Mouse (Mus musculus): ENCODE measurements around the gene Ttll11.

Gene Ttll11

DNA sequence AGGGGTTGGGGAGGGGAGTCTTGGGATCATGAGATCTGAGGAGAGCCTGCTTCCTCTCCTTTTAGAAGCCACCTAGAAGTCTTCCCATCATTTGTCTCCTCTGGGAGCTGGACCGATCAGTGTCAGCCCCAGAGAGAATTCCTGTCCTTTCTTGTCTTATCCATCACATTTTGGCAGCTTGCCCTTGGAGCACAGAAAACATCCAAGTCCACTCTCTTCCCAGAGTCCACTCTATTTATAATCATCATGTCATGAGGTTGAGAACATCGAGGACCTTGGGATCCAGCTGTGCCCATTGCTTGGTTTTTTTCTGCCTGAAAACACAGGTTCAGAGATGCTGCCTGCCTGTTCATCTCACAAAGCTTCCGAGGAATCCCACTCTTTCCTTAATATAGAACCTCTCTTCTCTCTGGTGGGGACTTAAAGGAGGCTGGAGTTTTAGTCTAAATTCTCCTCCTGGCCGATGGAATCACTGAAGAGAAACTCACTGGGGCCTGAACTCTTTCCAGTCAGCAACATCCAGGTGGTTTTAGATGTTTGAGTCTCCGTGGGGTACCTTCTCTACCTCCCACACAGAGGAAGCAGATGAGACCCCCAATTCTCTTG is 163.6 kb downstream of the Ttll11 start:
- no peak for DNase-seq

DNA sequence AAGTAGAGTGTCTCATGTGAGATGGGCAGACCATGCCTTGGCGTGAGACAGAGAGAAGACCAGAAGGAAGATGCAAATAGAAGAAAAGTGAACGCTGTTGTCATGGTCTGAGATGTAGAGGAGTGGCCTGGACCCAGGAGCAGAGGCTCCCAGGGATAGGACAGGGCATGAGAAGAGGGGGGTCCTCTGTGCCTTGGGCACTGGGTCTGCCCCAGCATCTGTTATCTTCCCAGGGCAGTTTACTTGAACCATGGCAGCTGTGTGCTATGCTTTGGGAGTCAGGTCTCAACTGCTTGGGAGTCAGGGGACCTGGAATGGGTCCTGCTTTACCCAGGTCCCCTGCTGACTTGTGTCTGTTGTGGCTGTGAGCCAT is 167.2 kb downstream of the Ttll11 start:
- no peak for DNase-seq

DNA sequence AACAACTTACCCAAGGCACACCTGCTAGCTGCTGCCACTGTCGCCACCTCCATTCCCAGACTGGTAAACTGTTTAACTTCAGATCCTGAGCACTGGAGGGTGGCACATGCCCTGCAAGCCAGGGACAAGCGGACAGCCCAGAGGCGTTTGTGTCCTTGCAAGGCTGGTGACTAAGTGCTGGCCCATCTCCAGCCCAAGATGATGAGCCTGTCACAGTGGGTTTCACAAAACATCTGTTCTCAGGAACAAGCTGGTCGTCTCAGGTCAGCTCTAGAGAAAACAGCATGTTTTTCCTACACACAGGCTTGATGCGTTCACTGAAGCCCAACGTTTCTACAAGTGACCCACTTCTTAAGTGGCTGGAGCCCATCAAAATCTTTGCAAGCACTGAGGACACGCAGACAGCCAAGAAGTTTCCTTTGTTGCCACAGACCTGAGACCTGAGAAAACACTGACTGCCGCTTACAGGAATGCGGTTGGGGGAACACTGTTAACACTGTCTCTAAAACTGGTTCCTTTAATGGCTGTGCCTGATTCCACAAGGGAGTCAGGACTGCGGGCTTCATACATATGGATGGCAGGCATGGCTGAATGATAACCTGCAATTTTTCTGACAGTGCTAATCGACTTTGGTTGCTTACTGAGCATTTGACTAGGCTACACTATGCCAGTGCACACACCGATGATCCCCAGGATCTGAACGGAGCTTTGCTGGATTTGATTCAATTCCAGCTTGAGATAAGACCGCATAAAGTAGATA is 167.7 kb downstream of the Ttll11 start:
- DNase-seq: no peak

DNA sequence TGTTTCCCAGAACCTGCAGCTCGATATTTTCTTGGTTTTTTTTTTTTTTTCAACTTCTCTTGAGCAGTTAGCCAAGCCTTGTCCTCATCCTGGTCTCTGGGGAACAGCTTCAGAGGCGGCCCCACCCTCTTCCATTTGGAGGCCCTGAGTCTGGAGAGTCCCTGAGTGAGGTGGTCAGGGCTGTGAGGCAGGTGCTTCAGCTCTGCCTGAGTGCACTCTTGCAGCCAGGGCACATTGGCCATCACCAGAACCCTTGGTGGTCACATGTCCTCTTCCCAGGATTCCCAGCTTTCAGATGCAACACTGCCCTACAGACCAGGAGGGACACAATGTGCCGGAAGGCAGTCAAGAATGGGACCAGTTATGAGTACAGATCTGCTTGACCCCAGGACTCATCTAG is 169.7 kb downstream of the Ttll11 start:
- no peak for DNase-seq

DNA sequence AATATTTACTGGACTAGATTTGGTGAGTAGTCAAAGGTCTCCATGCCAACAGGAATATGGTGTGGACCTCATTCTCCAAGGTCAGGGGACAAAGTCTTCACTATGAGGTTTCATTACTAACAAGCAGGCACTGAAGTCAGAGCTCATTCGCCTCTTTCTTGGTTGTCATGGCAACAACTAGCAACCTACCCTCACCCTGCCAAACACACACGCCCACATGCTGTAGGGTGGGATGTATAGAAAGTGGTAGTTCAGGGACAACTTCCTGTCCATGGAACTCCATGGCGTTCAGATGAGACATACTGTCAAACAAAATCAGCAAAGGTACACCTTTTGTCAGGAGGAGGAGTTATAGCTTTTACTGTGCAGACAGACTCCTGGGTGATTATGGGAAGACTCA is 170.6 kb downstream of the Ttll11 start:
- DNase-seq: no peak

DNA sequence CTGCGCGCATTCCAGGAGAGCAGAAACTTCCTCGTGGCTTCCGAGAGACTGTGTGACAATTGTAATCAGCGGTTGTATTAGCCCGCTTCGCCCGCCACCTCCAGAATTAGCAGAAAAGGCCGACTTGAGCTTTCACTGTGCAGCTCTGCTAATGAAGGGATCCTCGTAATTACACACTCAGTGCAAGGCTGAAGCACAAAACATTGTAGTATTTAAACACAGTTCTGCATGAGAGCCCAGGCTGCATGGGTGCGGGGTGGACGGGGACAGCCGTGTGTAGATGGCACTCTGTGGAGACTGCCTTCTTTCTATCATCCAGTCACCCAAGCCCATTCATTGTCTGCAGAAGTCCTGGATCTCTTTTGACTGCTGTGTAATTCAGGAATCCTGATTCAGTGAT is 173.8 kb downstream of the Ttll11 start:
- no peak for DNase-seq

DNA sequence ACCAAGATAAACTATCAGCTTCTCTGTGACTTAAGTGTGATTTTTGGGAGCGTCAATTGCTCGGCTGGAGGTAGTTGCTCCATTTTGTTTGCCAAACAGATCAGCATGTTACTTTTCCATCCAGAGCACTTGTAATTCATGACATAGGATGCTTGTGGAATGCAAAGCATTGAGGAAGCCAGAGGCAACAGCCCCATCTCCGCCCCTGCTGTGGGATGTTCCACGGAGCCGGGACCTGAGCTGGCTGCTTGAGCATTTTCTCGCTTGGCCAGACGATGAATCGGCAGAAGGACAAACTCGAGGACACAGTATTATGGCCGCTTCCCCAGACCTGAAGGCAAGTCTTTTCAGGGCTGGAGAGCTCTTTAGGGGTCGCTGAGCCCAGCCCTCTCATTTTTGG is 176.6 kb downstream of the Ttll11 start:
- DNase-seq: no peak

DNA sequence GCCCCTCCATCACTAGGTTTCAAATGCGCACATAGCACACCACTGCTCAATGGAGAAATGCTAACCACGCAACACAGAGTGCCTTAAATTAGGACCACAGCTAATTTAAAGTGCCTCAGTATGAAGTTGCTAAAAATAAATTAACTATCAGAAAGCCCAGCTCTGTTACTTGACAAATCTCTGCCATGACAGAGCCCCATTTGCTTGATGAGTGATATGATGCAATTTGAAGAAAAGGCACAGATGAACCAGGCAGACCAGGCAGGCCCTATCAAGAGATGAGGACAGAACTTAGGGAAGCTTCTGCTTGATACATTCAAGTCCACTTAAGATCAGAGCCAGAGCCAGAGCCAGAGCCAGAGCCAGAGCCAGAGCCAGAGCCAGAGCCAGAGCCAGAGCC is 178.0 kb downstream of the Ttll11 start:
- DNase-seq: no peak

DNA sequence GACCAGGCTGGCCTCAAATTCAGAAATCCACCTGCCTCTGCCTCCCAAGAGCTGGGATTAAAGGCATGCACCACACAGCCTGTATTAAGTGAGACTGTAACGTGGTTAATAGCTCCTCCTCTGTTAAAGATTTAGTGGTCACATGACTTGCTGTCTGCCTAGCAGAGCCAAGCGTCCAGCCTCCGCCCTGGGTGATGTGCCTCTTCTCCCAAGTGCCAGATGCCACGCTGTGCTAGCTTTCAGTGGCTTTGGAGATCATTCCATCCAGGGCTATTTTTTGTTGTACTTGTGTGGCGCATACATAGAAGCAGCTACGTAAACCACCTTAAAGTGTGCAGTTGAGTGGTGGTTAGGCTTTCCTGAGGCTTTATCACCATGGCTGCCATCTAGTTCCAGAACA is 180.6 kb downstream of the Ttll11 start:
- DNase-seq: no peak

DNA sequence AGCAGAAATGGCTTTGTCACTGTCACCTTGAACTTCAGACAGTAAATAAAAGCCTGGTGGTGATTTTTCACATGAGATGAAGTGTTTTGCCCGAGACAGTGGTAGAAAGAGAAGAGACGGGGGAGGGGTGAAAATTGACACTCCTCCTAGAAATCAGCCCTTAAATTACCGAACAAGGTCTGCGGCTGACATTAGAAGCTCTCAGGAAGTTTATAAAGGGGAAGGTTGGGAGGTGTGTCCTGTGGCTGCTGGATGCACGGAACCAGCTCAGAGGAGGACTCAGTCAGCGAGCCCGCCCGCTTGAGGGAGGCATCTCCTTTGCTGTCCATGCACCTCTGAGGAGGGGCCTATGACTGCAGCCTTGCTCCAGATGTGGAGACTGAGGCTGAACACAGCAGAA is 181.7 kb downstream of the Ttll11 start:
- no peak for DNase-seq

DNA sequence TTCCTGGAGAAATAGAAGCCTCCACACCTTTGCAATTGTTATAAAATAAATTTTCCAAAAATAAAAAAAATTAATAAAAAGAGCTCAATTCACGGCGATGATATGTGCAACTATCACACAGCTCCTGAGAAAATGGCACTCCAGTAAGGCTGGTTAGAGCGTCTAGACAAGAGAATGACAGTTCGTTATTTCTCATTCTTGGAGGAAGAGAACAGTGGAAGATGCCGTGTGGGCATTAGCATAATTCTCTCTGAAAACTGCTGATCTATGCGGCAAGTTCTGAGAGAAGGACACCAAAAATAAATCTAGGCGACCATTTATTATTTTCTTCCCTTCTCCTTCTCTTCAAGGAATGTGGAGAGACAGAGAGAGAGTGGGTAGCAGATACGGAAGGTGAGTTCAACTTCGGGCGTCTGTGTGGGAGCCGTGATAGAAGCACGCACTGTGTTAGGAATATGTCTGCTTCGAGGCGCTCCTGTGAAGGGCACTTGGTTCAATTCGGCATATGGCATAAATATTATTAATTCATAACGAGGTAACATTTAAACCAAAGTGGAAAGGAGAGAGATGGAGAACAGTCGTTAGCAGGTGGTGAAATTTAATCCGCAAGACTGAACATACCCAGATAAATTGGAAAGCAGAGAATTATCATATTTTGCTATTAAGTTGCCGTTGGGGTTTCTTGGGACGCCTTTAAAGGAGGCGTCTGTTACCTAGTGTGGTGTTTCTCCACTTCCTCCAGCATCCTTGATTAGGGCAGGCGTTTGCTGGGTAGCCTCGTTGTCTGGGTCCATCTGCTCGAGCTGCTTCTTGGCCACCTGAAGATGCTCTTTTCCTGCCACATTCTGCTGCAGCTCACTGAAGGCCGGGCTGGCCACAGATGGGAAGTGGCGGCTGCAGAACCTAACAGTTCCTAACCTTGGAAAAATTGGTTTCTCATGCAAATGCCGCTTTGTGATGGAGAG is 190.1 kb downstream of the Ttll11 start:
- no peak for DNase-seq

DNA sequence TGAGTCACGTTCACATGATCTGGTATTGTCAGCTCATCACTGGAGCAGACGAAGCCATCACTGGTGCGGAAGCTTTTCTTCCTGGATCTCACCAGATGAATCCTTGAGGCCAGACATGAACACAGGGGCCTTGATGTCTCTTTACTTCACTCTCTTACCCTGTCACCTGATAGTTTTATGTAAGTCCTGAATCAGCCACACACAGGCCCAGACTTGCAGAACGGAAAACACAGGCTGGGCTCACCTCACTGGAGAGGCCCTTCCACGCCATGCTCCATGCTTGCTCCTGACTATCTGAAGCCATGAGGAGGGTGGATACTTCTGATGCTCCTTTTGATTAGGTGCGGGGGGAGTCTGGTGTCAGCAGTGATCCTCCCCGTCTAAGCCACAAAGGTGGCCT is 193.8 kb downstream of the Ttll11 start:
- no peak for DNase-seq

DNA sequence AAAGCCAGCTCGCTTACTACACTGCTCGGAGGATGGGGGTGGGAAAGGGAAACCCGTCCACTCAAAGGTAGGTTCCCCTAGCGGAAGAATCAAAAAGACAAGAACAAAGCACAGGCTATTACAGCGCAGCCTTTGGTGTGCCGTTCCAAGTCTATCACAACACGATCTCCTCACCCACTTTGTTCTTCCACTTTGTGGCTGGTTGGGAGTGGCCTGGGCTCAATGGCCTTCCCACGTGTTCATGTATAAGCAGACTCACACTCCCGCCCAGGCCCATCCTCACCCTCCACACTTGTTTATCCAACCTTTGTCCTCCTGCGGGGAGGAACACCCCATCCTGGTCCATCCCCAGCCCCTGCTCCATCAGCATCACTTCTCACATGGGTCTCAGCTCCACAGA is 196.3 kb downstream of the Ttll11 start:
- no peak for DNase-seq

DNA sequence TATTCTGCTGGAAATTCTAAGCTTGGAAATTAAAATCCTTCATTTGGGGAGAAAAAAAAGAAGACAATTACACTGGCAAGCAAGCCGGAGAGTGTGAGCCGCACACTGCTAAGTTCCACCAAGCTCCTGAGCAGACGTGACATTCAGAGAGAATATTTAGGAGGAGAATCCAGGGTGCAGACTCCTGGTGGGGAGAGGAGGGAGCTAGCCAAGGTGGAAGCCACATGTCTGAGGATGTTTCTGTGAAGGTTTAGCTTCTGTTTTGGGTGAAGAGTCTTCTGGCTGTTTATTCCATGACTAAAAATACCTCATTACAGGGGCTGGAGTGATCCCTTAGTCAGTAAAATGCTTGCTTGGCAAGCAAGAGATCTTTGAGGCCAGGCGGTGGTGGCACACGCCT is 200.4 kb downstream of the Ttll11 start:
- no peak for DNase-seq

DNA sequence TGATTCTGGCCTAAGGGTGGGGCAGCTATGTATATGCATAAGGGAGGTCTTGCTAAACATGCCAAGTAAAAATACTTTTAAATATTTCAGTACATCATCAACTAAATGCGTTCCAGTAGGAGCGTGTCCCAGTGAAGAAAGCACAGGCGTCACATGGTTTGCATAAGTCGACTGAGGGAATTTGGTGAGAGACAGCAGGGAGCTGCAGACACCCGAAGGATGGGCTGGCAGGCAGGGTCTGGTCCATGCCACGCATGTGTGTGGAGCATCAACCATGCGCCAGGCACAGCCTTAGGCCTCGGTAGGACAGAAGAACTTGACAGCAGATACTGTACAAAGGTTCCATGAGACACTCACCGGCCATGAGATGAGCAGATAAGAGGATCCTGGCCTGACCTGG is 202.8 kb downstream of the Ttll11 start:
- DNase-seq: no peak

DNA sequence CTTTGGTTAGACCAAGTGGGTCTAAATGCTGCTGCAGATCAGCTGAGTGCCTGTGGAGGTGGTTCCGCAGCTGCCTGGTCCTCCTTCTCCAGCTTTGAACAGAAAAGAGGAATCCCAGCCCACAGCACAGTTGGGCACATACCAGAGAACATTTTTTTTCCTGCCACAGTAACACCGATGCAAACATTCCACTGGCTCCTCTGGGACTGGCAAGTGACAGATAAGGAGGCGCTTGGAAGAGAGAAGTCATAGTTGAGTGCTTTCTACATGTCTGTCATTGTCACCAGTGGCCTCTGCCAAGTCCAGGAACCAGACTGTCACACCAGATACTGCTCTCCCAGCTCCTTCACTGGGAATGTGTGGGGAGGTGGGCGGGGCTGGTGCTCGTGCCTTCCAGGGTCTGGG is 204.1 kb downstream of the Ttll11 start:
- DNase-seq: no peak

DNA sequence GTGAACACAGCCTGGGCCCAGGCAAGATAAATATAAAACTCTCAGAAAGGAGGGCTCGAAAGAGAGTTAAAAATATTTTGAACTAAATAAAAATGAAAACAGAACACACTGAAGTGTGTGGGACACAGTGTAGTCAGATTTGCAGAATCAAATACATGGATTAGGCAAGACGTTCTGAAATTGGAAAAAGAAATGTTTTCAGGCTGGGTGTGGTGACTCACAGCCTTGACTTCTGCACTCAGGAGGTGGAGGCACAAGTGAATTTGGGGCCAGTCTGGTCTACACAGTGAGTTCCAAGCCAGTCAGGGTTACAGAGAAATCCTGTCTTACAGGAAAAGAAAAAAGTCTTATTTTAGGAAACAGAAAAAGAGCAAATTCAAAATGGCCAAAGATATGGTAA is 209.2 kb downstream of the Ttll11 start:
- DNase-seq: no peak

DNA sequence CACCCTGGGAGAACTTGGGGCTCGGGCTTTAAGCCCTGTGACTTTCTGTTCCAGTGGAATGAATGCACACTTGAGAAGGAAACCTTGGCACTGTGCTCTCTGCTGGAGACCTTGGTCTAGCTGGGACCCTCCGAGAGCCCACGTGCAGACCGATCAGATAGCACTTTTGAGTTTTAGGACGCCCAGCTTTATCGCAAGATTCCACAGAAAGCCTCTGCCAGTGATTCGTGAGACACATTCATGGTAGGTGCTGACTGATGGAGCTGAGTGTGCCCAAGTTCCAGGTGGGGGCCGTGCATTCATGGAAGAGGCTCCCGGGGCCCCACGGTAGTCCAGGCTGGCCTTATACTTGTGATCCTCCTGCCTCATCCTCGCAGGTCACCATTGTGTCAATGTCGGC is 210.3 kb downstream of the Ttll11 start:
- no peak for DNase-seq

DNA sequence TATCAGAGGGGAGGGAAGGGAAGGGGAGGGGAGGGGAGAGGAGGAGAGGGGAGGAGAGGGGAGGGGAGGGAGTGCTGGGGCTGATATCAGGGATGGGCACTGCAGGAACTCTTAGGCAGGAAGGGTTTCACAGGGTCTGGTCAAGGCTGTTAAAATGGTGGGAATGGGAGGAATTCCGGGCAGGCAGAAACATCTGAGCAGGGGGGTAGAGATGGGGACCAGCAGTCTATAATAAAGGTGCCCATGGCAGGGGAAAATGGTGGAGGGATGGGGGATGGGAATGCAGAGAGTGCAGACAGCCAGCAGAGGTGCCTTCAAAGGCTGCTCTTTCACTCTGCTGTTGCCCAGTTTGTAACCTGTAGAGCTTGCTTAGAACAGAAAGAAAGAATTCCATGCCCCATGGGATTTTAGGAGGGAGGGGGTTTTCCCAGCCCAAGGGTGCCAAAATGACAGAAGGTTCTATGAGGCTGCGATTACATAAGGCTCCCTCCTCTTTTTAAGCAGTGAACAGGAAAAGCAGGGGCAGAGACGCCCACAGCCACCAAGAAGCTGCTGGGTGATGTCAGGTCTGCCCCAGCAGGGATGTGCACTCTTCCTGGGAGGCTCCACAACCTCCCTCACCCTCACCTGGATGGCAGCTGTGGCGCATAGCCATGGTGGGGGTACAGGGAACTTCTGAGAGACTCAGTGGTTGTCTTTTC is 211.0 kb downstream of the Ttll11 start:
- no peak for DNase-seq

DNA sequence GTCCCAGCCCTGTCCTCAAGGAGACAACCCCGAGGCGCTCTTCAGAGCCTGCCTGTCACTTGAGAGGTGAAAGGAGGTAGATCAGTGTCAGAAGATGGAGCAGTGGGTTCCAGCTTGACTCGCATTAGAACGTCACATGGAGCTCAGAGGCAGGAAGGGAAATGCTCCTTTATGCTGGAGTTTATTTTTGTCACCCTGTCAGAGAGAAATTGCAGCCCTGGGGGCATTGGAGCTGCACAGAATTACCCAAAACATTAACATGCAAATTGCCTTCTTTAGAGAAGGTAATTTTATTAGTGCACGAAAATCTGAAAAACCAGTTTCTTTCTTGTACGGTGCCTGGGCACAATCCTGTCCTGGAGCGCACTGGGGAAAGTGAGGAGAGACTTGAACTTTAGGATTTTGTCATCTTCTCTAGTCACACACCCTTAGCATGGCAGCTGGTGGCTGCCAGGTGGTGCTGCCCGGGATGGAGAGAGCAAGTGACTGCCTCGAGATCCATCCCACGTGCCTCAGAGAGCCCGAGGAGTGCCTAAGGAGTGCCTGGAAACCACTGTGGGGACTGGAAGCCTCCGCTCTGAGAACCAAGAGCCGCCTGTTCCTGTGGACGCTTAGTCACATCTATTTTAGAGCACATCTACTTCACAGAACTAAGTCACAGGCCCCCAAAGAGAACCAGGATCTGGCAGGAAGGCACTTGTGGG is 211.7 kb downstream of the Ttll11 start:
- no peak for DNase-seq

DNA sequence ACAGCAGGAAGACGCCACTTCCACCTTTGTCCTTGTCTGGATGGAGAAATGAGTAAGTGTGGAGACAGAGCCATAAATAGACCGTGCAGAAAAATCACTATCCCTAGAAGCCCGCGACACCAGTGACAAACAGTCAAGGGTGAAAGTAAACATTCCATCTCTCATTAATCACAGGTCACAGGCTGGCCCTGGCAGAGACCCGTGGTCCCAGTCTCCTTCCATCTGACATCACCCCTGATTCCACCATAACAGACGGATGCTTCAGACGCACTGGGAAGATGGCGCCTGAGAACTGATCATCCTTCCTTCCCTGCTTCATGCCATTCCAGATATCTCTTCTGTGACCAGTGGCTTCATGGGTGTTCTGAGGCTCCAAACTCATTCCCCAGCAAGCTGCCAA is 215.4 kb downstream of the Ttll11 start:
- no peak for DNase-seq

DNA sequence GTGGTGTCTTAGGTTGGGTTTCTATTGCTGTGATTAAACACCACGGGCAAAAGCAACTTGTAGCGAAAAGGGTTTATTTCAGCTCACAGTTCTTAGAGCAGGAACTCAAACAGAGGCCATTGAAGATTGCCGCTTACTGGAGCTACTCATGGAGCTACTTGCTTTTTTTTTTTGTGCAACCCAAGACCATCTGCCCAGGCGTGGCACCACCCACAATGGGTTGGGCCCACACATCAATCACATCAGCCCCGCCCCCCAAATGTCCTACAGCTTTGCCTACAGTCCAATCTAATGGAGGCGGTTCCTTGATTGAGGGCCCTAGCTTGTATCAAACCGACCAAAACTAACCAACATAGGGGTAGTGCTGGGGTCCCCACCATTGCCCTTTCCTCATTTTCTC is 215.9 kb downstream of the Ttll11 start:
- DNase-seq: no peak

DNA sequence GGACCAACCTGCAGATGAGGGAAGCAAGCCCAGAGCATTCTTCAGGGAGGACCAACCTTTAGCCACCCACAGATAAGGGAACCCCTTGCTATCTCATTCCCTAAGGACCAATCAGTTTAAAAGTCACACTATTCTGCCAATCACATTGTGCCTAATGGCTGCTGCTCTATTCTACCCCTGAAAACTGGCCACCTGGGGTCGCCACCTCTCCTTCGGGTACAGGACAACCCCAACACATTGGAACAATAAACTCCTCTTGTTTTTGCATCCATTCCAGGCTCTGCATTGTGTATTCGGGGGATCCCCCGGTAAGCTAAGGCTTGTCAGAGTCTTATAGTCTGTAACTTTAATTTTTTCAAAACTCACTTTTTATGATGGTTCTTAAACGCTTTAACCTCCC is 218.3 kb downstream of the Ttll11 start:
- DNase-seq: peak; percentile 21

Data from thymus, postnatal 25 days (tissue).